Mouse (Mus musculus) spleen, embryonic (tissue): ENCODE results near the gene Mrgbp.

ENCODE experiments used
- CTCF ChIA-PET: fragments of 350-600 bp; sonication (Branson Sonifier 250); formaldehyde crosslinking; loops from one replicate; lab custom pipeline; 2022; lab: Charles Lee

The Mrgbp gene

DNA sequence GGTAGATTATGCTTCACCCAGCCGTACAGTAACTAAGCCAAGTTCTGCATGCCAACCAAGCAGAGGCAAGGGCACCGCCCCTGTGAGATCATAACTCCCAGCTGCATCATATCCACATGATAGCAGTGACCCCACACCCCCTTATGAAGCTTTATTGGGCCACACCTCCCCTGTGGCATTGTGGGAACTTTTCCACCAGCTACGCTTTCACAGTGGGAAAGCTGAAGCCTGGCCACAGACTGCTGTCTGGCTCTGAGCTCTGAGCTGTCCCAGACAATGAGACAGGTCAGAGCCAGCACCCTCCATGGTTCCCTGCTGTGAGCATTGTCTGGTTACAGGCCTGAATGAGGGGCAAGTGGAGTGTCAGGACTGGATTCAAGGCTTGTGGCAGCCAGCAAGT, at the start of gene Mrgbp:
Gene Mrgbp, plus strand, starts transcription at position 303 of the 400 bp plus-strand sequence.
- CTCF ChIA-PET: interaction anchor here (0.9 to 1.3 kb wide), 3 partner anchors 9 to 12 kb away, joined by 3 read pairs; no protein-coding TSS in a partner anchor

DNA sequence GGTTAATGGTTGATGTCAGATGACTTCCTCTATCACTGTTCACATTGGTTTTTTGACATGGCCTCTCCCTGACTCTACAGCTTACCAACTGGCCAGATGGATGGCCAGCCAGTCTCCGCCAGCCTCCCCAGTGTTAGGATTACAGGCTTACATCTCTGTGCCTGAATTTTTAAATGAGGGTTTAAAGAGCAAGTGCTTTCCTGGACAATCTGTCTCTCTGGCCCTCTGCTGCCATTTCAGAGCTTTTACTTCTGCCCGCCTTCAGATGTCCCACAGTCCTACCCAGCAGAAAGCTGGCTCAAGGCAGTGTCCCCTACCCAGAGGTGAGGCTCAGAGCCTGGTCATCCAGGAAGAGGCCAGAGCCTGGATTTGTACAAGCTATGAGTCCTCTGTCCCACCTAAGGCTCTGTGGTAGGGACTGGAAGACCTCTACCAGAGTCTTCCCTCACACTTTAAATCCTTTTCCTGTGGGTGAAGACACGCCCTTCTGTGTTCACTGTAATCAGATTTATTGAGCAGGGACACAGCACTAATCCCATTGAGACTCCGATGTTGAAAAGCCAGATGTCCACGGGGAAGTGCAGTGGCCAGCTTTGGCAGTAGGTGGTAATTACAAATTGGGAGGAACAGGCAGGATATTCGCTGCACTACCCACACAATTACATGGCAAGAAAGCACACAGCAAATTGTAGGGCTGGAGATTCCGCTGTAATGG, 49.3 kb upstream of the Mrgbp start:
- CTCF ChIA-PET: no interaction called here

DNA sequence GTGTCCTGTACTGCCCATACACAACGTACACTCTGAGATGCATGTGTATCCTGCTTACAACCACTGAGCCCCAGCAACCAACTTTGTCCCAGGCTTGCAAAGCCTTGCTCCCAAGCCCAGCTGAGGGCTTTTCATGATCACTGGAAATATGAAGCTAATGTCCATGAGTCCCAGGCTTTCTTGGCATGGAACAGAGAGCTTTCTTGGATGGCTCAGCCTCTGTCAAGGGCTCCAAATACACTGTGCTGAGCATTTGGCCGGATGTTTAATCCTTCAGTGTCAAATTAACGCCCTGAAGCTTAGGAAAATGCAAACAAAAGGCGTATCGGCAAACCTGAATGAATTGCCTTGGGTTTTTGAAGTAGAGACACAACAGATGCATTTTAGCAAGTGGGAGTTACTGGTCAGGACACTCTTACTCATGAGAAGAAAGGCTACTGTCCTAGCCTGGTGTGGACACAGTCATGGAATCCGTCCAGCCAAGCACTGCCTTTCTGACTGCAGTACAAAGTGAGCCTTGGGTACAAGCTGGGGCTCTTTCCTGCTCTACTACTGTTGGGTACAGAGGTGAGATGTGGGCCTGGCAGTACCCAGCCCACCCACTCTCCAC, 48.6 kb upstream of the Mrgbp start:
- CTCF ChIA-PET: no interaction called here

DNA sequence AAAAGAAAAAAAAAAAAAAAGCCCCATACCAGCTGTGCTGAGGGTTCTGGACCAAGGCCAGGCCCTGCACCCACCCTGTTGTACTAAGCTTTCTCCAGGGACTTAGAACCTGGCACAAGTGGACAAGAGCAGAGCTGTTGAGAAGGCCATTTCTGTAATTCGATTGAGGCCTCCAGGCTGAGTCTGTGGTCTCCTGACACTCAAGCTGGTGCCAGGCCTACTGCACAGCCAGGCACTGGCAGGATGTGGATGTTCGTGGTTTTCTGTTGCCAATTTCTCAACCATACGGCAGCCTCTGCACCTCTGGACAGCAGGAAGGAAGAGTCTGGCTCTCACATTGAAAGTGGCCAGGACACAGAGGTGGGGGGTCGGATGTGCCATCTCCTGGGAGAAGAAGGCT, 47.9 kb upstream of the Mrgbp start:
- CTCF ChIA-PET: no interaction called here

DNA sequence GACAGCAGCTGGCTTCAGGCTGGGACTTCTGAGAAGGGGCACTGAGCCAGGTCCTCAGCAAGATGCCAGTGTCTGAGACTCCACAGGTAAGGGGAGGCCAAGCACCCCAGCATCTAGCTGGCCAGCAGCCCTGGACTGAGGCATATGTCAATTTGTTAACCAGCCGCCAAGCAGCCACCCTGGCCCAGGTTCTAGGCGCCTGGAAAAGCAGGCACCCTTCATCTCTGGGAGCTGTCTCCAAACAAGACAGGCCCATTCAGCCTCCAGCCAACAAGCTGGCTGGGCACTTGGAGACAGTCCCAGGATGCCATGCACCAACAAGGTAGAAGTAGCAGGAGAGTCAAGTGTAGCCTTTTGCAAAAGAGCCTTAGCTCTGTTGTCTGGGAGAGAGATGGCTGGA, 37.4 kb upstream of the Mrgbp start:
- CTCF ChIA-PET: no interaction called here

DNA sequence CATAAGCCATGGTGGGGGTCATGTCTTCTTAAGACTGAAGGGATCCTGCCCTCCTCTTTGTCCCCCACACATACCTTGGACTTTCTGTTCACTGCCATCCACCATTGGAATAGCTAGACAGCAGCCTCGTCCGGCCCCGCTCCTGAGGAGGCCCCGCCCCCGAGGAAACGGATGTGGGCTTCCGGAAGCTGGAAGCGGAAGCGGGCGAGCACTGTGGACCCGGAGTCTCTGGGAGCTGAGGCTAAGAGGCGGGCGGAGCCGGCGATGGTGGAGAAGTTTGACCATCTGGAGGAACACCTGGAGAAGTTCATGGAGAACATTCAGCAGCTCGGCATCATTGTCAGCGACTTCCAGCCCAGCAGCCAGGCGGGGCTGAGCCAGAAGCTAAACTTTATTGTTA, 36.1 kb upstream of the Mrgbp start:
- CTCF ChIA-PET: interaction anchor here (0.7 kb wide), 1 partner anchor 267 kb away, joined by 4 read pairs; no protein-coding TSS in a partner anchor

DNA sequence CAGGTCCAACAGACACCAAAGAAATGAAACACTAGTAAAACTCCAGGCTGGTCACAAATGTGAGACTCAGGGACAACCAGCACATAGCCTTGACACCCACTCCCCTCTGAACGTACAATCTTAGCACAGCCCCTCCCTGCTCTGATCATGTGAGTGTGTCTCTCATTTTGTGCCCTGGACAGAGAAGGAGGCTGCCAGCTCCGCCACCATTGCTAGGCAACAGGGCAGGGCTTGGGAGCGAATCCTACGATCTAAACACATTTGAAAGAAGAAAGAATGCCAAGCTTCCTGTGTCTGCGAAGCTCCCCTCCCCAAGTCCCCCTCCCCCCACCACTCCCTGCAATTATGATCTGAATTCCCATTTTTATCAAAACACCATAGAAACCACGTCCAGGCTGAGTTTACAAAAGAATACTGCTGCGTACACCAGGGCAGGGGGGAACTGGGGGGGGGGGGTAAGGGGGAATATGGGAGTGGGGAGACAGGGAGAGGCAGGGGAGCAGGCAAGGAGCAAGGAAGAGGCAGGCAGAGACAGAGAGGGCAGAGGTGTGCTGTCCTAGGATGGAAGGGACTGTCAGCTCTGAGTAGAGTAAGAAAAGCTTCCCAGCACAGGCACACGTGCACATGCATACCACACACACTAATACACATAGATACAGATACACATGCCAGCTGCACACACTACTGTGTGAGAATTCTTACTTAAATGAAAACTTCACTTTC, 33.6 kb upstream of the Mrgbp start:
- CTCF ChIA-PET: no interaction called here

DNA sequence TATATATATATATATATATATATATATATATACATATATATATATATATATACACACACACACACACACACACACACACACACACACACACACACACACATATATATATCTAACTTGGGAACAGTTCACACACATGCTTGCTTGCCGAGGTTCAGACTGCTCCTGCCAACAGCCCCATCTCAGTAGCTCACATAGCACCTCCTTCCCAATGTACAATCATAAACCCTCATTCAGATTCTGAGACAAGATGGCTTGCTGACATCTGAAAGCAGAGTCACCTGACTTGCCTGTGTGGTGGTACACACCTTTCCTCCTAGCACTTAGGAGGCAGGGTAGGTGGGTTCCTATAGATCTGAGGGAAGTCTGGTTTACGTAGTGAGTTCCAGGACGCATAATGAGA, 28.8 kb upstream of the Mrgbp start:
- CTCF ChIA-PET: no interaction called here

DNA sequence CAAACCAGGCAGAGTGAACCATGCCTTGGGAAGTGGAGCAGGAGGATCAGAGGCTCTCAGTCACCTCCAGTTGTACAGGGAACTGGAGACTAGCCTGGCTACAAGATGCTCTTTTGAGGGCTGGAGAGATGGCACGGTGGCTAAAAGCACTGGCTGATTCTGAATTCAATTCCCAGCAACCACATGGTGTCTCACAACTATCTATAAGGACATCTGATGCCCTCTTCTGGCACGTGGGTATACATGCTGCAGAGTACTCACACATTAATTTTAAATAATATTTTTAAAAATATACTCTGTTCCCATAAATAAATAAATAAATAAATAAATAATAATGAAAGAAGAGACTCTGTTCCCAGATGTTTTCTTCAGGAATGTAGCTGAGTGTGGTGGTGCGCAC, 25.9 kb upstream of the Mrgbp start:
- CTCF ChIA-PET: no interaction called here

DNA sequence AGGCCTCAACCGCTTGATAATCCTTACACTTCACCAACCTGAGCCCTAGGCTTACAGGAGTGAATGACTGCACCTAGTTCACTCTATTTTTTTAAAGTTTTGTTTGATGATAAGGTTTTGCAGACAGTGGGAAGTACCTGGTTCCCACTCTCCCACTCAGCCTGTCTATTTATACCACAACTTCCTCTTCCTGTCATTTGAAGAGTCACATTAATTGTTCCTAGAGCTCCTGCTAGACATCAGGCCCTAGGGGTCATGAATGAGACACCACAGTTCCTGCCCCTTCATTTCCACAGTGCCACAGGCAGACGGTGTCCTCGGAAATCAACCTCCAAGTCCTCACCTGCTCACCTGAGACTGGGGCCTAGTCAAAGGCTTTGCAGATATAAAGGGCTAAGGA, 24.6 kb upstream of the Mrgbp start:
- CTCF ChIA-PET: interaction anchor here (0.6 kb wide), 1 partner anchor 90 kb away, joined by 7 read pairs; no protein-coding TSS in a partner anchor

DNA sequence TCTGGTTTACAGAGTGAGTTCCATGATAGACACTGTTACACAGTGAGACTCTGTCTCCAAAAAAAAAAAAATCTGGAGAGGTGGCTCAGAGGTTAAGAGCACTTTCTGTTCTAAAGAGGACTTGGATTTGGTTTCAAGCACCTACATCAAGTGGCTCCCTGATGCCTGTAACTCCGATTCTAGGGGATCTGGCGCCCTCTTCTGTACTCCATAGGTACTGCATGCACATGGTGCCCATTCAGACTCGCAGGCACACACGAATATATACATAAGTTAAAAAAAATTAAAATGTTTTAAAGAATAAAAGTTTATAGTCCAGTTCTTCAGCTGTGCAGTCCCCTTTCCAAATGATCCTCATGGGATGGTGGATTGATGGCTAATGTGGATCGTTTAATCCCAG, 20.9 kb upstream of the Mrgbp start:
- CTCF ChIA-PET: no interaction called here

DNA sequence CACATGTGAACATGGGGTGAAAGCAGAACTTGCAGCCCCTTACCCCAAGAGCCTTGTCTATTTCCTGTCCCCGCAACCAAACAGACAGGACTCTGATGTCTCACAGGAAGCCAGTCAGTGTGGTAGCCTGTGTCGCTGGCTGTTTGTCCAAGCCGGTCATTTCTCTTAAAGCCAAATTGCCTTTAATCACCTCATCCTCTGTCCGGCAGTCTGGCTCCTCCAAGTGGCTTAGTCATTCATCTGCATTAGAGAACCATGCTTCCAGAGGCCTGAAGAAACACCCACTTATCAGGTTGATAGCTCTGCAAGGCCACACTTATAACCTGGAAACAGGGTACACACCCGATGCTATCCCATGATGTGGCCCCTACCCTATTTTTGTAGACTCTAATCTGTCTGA, 19.0 kb upstream of the Mrgbp start:
- CTCF ChIA-PET: interaction anchor here (0.5 kb wide), 1 partner anchor 161 kb away, joined by 10 read pairs; no protein-coding TSS in a partner anchor

DNA sequence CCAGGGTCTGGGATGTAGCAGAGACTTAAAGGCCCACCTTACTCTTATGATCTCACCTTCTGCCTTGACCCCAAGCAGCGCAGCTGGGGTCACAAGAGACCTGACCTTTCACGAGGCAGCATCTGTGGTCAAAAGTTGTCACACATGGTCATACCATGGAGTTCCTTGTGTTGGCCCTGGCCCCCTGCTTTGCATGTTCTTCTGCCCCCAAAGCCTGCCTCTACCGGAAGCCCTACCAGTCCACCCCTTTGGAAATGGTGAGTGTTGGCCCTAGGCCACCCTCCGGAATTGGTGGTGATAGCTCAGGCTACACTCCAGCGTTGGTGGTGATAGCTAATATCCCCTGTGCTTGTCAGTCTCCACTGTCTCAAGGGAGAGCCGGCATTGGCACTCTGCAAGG, 17.8 kb upstream of the Mrgbp start:
- CTCF ChIA-PET: interaction anchor here (1.5 kb wide), 1 partner anchor 15 kb away, joined by 4 read pairs; no protein-coding TSS in a partner anchor

DNA sequence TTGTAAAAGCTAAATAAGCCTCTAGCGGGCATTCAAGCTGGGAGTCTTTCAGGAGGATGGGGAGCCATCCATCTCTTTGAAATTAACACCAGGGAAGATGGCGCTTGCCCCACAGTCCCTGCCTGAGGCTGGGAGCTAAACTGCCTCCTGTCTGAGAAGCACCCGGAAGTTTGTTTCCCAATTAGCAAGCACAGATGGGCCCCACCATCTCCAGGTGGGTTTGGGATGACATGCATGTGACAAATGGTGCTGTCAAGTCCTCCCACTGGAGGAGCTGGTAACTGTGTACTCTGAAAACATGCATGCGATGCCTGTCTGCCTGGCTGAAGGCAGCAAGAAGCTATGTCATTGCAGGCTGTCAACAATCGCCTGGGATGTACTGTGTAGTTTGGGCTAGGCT, 17.3 kb upstream of the Mrgbp start:
- CTCF ChIA-PET: interaction anchor here (1.5 kb wide), 1 partner anchor 15 kb away, joined by 4 read pairs; no protein-coding TSS in a partner anchor

DNA sequence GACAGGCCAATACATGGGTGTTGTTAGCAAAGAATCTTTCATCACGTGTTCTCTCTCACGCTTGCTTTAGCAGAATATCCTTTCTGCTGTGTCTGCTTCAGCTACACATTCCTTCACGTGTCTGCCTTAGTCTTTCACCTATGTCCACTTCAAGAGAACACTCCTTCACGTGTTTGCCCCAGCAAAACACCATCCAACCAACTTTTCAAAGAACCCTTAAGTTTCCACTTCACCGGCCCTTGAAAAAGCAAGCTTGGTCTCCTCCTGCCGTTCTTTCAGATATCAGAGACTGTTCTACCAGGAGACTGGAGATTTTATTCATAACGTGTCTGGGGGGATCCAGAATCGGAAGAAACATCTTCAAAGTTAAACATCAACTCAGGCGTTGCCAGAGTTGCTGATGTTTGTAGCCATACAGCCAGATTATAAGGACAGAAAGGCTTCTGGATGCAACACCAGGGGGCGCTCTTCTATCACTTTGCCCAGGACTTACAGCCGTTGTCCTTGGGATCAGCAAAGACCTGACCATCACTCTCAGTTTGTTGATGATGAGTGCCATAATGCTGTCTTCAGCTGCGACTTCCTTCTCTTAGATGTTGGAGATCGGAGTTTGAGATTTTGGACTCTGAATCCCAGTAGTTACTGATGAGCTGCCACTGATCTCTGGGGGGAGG, 14.7 kb upstream of the Mrgbp start:
- CTCF ChIA-PET: interaction anchor here (0.6 to 0.9 kb wide), 2 partner anchors 12 to 16 kb away, joined by 3 to 5 read pairs; no protein-coding TSS in a partner anchor

DNA sequence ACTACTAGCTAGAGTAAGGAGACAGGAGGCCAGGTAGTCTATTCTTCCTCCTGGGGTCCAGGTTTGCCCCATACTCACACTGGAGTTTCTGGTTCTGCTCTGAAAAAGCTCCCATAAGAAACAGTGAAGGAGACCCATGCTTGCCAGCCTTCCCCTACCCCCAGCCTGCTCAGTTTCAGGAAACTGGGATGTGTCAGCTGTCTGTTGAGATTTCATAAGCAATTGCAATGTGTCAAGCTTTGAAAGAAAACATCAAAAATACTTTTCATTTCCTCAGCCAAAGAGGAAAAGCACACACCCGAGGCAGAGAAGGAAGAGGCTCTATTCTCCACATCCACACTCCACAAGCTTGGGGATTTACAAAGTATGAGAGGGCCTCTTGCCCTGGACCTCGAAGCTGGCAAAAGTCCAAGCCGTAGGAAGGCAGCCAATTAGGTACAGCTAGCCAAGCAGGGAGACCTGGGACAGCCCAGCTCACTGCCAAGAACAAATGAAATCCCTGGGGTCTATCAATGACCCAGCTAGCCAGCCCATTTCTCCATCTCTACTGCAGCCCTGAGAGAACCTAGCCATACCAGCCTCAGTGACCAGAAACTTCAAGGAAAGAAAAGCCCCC, 12.0 kb upstream of the Mrgbp start:
- CTCF ChIA-PET: interaction anchor here (0.6 kb wide), 1 partner anchor 30 kb away, joined by 4 read pairs; no protein-coding TSS in a partner anchor

DNA sequence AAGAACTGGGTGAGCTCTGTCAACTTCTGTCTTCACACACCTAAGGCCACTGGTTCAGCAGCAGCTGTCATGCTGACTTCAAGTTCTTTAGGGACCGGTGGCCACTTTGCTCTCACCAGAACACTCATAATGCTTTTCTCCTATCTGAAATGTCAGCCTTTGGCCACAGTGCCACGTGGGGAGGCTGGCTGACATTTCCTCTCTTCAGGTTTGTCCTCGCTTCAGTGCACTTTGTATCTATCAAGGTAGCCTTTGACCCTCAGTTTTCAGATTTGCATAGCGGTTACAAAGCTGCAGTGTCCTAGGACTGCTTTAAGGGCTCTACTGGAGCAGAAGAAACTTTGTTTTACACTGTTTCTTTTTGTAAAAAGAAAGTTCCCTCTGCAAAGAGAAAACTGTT, 4.6 kb upstream of the Mrgbp start:
- CTCF ChIA-PET: no interaction called here

DNA sequence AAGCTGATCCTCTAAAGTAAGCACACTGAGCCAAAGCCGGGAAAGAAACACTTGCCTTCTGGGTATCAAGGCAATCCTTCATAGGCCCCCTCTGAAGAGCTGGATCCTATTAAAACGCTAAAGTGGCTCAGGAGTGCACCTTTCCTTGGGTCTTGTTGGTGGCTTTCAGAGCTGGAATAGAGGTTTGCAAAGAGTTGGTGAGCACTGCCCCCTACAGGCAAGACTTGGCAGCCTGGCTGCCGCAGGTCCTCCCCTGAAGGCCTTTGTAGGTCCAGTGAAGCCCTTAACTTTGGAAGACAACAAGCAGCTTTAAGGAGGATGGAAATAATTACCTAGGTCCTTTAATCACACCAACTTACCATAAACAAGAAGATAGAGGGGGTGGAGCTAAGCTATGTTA, 2.4 kb upstream of the Mrgbp start:
- CTCF ChIA-PET: interaction anchor here (0.8 to 1.3 kb wide), 4 partner anchors 12 to 106 kb away, joined by 3 to 4 read pairs (median 4); no protein-coding TSS in a partner anchor

DNA sequence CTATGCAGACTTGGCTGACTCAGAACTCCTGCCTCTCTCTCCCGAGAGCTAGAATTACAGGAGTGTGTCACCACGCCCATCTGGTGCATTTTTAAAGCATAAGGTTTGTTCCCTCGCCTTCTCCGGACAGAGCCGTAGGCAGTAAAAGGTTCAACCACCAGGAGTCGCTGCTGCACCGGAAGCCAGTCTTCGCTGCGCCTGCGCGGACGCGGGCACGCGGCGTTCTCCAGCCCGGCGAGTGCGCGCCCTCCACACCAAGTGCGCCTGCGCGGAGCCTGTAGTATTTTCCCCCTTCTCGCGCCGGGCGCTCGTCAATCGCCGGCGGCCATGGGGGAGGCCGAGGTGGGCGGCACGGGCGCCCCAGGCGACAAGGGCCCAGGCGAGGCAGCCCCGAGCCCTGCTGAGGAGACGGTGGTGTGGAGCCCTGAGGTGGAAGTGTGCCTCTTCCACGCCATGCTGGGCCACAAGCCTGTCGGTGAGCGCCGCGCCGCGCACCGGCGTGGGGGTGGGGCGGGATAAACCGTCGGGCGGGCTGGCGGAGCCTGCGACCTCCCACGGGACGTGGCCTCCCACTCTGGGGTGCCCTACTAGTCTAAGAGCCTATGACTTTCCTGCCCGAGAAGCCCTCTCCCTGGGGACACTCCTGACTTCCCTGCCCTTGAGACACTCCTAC, 1.5 kb downstream of the Mrgbp start:
- CTCF ChIA-PET: interaction anchor here (1.0 kb wide), 1 partner anchor 17 kb away, joined by 5 read pairs; no protein-coding TSS in a partner anchor

DNA sequence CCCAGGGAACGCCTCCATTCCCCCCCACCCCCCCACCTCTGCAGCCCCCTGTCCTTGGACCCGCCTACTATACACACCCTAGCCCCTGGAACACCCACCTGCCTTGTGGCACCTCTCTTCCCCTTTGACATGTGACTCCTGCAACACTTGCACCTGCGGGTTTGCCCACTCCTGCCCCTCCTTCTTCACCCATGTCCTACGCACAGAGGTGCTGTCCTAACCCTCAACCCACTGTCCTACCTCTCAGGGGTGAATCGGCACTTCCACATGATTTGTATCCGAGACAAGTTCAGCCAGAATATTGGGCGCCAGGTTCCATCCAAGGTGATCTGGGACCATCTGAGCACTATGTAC, 2.0 kb downstream of the Mrgbp start:
- CTCF ChIA-PET: no interaction called here

DNA sequence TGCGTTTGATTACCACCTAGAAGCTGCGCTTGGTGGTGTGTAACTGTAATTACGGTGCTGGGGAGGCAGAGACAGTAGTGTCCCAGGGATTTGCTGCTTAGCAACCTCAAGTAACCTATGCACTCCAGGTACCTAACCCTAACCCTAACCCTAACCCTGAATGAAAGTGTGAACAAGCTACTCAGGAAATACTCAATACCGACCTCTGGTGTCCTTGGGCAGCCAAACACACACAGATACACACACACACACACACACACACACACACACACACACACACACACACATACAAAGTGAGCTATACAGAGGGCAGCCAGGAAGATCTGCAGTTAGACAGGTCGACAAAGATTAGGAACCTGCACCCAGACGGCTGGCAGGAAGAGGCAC, 7.6 kb downstream of the Mrgbp start:
- CTCF ChIA-PET: no interaction called here
